Mouse (Mus musculus) lung, embryonic 15.5 days (tissue): ENCODE measurements at regions not wholly inside any gene's neighbourhood (a gene's known extent, or its start where the extent isn't known, plus 50 kb on each side); places are given as distances from the start of the nearest gene placed in this dataset.

Experiments
- ATAC-seq: fragments of 200-750 bp; cut with Nextera tagmentation; 2 replicates; pipeline ENCODE4 v1.8.0; 2017; ENCODE audit warnings: moderate number of reproducible peaks, borderline replicate concordance; ENCODE audit not compliant: low FRiP score, low TSS enrichment; ENCODE audit errors: extremely low read depth
- H3K27ac ChIP-seq: fragments of 300-500 bp; sonication (generic); 2 replicates; pipeline ENCODE4 v1.5.1; 2015; ENCODE audit warnings: moderate library complexity, mild to moderate bottlenecking, inconsistent platforms
- H3K27me3 ChIP-seq: fragments of 300-500 bp; sonication (generic); 2 replicates; pipeline ENCODE4 v1.6.1; 2015; ENCODE audit warnings: inconsistent platforms
- H3K36me3 ChIP-seq: fragments of 300-500 bp; sonication (generic); 2 replicates; pipeline ENCODE4 v1.6.1; 2015; ENCODE audit warnings: inconsistent platforms
- H3K4me1 ChIP-seq: fragments of 300-500 bp; sonication (generic); 2 replicates; pipeline ENCODE4 v1.6.1; 2015; ENCODE audit warnings: inconsistent platforms
- H3K4me2 ChIP-seq: fragments of 300-500 bp; sonication (generic); 2 replicates; pipeline ENCODE4 v1.6.1; 2015; ENCODE audit warnings: inconsistent platforms, mild to moderate bottlenecking, moderate library complexity
- H3K4me3 ChIP-seq: fragments of 300-500 bp; sonication (generic); 2 replicates; pipeline ENCODE4 v1.5.1; 2015; ENCODE audit warnings: mild to moderate bottlenecking, inconsistent platforms
- H3K9ac ChIP-seq: fragments of 300-500 bp; sonication (generic); 2 replicates; pipeline ENCODE4 v1.6.1; 2015; ENCODE audit warnings: inconsistent platforms
- H3K9me3 ChIP-seq: fragments of 300-500 bp; sonication (generic); 2 replicates; pipeline ENCODE4 v1.6.1; 2016; ENCODE audit warnings: inconsistent platforms
- WGBS: fragments of 180-500 bp; shearing (Covaris S2); methylation state at CpG from one replicate; pipeline ENCODE4 v1.1.7; 2015; 5-methylcytosine and 5-hydroxymethylcytosine counted together

DNA sequence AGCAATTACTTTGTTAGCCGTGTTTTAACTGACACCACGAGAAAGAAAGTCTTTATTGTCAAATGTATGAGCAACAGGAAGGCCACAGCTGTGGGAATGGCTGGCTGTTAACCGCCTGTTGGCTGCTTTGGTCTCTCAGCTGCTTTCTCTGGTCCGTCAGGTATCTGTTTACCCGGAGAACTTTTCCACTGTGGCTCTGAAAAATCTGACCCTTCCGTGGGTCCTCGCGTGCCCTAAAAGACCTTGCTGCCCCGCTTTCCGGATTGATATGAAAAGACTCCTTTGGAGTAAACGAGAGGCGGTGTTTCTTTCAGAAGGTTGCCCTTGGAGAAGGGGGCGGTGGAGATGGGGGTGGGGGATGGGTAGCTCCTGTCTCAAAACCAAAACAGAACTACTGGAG is 75.9 kb downstream of the Sox14 start:
- Histone ChIP-seq H3K27me3 (no peaks in the 10 kb centered on the region), H3K4me3 (peak overlapping the region; percentile 32), H3K36me3 (no peaks in the 10 kb centered on the region), H3K9ac (0 out of 2 replicates have a peak overlapping the region, but pooled peaks have one; percentile 6), H3K9me3 (no peaks in the 10 kb centered on the region), H3K27ac (no peak overlapping the region), H3K4me1 (peaks cover 10% of the 10 kb centered on the region; the same call in 1 of the 2 replicates), H3K4me2 (peak overlapping the region; percentile 59)
- no peak for ATAC-seq
- WGBS, result 2% methylated on average over 13 of the region's 13 CpGs

DNA sequence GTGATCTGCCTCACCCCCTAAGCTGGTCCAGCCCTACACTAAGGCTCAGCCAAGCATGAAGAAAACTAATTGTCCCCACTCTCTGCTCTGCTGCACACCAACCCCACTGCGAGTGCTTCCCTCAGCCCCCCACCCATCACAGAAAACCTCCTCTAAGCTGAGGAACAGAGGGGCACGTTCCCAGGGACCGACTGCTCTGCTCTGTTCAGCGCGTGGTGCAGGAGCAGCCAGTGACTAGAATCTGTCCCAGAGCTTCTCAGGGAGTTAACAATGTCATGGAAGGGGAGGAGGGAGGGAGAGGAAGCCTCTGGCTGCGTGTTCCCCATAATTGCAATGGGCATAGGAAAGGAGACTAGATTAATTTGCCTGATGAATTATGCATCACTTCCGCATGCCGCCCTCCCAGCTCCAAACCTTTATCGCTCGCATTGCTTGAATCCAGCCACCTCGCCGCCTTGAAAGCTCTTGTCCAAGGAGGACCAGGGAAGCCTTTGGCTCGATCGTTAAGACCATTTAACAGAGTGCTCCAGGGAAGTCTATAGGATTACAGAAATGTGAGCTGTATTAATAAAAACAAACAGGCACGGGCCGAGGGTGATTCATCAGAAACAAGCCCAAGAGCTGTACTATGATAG is 76.5 kb downstream of the Sox14 start:
- Histone ChIP-seq H3K4me2 (peak overlapping the region; percentile 59), H3K9me3 (no peaks in the 10 kb centered on the region), H3K36me3 (no peaks in the 10 kb centered on the region), H3K27me3 (no peaks in the 10 kb centered on the region), H3K9ac (peak overlapping the region; percentile 8; the same call in 1 of the 2 replicates), H3K4me1 (peaks cover 10% of the 10 kb centered on the region; the same call in 1 of the 2 replicates), H3K27ac (no peak overlapping the region), H3K4me3 (peak overlapping the region; percentile 32)
- ATAC-seq, result peak; percentile 55; the same call in 1 of the 2 replicates
- WGBS, result 4% methylated on average over 16 of the region's 16 CpGs

DNA sequence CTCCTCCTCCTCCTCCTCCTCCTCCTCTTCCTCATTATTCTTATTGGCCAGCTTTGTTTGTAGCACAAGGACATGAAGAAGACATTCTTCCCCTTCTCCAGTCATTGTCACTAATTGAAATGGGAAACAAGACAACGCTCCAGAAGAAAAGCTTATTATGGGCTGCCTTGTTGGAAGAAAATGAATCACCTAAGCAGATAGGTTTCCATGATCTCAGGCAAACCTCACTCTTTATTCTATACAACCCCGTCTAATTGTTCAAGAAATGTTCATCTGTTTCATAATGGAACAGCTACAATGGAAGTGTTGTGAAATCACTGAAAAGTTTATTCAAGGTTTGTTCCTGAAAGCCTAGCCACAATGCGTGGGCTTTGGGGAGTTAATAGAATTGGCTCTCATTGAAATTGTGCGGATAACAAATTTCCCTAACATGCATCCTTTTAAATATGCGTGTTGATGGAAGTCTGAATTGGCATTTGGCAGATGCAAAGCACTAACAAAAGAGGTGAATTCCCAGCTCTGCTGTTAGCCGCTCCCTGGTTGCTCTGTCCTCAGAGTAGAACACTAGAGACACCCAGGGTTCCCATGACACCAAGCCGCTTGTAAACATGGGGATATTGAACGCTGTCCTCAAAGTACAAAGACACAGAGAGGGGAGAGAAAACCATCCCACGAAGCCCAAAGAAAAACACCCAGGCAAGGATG is 78.8 kb downstream of the Sox14 start:
- H3K9ac ChIP-seq, result no peak overlapping the region
- no peak overlapping the region for H3K4me3 ChIP-seq
- peaks cover 10% of the 10 kb centered on the region; the same call in 1 of the 2 replicates for H3K4me1 ChIP-seq
- no peaks in the 10 kb centered on the region for H3K9me3 ChIP-seq
- no peaks in the 10 kb centered on the region for H3K27me3 ChIP-seq
- no peak overlapping the region for H3K27ac ChIP-seq
- no peak for ATAC-seq
- no peaks in the 10 kb centered on the region for H3K36me3 ChIP-seq
- no peak overlapping the region for H3K4me2 ChIP-seq
- WGBS, result 62% methylated on average over 9 of the region's 9 CpGs

DNA sequence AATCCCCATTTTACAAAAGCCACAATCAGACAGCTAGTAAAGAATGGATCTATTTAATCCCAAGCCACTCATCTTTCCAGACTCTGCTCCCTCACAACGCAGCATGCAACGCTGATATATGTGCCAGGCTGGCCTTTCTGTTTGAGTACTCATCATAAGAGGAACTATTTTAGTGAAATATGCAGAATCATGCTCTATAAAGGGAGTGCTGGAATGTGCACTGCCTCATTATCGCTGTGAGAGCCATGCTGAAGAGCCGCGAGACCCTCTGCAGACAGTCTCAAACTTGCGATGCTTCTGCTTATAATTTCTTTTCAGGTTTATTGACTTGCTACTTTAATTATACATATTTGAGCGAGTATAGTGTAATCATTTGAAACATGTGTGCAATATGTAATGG is 75.6 kb upstream of the Cldn18 start:
- Histone ChIP-seq H3K4me3 (no peak overlapping the region), H3K36me3 (no peaks in the 10 kb centered on the region), H3K27ac (no peak overlapping the region), H3K9me3 (no peaks in the 10 kb centered on the region), H3K4me2 (no peak overlapping the region), H3K9ac (no peak overlapping the region), H3K4me1 (no peaks in the 10 kb centered on the region), H3K27me3 (no peaks in the 10 kb centered on the region)
- no peak for ATAC-seq
- 60% methylated on average over 7 of the region's 7 CpGs for whole genome bisulfite sequencing

DNA sequence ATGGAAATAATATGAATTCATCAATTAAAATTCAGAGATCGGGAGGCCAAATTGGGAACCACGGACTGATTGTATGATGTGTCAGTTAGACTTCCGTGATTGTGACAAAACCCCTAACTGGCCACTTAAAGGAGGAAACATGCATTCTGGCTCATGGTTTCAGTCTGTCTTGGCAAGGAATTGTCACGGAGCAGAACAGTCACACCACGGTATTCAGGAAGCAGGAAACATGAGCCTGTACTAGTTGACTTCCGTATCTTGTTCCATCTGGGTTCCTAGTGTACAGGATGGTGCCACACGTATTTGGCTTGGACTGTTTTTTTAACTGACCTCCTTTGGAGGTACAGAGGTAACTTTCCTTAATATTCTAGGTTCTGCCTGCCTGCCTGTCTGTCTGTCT is 69.8 kb upstream of the Cldn18 start:
- Histone ChIP-seq H3K27me3 (no peaks in the 10 kb centered on the region), H3K4me1 (no peaks in the 10 kb centered on the region), H3K4me2 (no peak overlapping the region), H3K9me3 (no peaks in the 10 kb centered on the region), H3K9ac (no peak overlapping the region), H3K4me3 (no peak overlapping the region), H3K36me3 (no peaks in the 10 kb centered on the region), H3K27ac (no peak overlapping the region)
- 65% methylated on average over 7 of the region's 7 CpGs for WGBS
- no peak for ATAC-seq

DNA sequence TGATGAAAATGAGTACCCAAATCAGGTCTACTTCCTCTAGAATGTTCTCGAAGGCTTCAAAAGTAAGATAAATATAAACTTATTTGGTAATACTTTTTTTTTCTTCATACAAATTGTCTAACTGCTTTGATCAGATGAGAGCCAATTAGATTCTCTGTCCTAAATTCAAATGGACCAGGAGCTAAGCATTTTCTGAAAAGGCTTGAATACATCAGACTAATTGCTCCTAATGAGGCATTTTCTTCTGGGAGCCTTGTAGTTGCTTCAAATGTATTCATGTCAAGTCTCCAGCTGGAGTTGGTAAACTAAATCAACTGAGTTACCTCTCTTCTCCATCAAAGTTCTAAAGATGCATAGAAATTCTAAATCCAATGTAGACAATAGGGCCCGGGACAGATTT is 66.1 kb upstream of the Cldn18 start:
- H3K9me3 ChIP-seq, result no peaks in the 10 kb centered on the region
- H3K27me3 ChIP-seq, result no peaks in the 10 kb centered on the region
- no peak overlapping the region for H3K9ac ChIP-seq
- H3K4me3 ChIP-seq, result no peak overlapping the region
- no peak overlapping the region for H3K27ac ChIP-seq
- H3K36me3 ChIP-seq, result no peaks in the 10 kb centered on the region
- H3K4me1 ChIP-seq, result no peaks in the 10 kb centered on the region
- ATAC-seq, result no peak
- 87% methylated on average over 2 of the region's 2 CpGs for WGBS
- H3K4me2 ChIP-seq, result no peak overlapping the region

DNA sequence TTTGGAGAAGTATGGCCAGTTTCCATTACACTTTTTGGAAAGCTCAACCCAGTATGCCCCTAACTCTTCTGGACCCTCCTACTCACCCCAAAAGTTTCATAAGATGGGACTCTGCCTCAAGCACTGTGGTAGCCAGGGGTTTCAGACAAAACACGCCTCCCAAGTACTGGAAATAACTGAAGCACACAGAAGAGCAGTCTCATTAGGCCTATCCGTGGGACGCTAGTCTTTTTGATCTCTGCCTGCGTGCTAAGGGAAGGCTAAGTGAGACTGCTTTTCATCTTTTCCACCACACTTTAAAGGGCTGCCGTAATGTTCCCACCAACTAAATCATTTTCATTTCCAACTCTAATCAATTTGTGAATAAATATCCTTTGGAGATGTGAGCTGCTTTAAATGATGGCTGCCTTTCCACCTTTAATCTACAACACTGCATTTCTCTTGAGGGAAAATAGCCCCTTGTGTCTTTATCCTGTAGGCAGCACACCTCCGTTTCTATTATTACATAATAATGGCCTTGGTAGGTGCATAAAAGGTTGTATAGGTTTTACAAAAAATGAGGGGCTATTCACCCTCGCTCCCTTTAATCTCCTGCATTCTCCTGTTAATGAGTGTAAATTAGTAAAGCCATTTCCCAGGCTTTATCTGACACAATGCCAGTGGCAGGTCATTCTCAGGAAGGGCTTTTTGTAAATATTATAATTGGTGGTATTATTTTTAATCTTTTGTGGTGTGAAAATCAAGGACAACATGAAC is 65.5 kb upstream of the Cldn18 start:
- H3K4me3 ChIP-seq, result no peak overlapping the region
- H3K4me1 ChIP-seq, result no peaks in the 10 kb centered on the region
- no peak overlapping the region for H3K27ac ChIP-seq
- ATAC-seq, result no peak
- H3K27me3 ChIP-seq, result no peaks in the 10 kb centered on the region
- no peak overlapping the region for H3K4me2 ChIP-seq
- no peak overlapping the region for H3K9ac ChIP-seq
- WGBS, result 60% methylated on average over 7 of the region's 7 CpGs
- no peaks in the 10 kb centered on the region for H3K9me3 ChIP-seq
- H3K36me3 ChIP-seq, result no peaks in the 10 kb centered on the region

DNA sequence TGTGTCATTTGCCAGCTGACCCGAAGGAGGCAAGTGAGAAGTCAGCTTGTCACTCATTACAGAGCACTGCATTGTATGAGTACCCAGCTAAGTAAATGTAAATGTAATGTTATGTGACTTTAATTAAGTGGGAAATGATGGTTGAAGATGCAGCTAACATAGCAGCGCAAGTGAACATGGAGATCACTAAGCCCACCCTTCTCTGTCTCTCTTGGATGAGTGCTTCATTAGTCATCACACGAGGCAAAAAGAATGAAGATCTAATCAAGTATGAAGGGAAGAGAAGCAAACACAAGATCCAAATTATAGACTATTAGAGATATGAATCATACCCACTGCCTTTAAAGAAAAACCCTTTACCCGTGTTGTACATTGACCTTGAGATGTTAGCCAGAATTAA is 61.8 kb upstream of the Cldn18 start:
- no peaks in the 10 kb centered on the region for H3K27me3 ChIP-seq
- 71% methylated on average over 4 of the region's 4 CpGs for WGBS
- H3K4me3 ChIP-seq, result no peak overlapping the region
- H3K9ac ChIP-seq, result no peak overlapping the region
- no peak overlapping the region for H3K4me2 ChIP-seq
- H3K27ac ChIP-seq, result no peak overlapping the region
- no peaks in the 10 kb centered on the region for H3K36me3 ChIP-seq
- ATAC-seq, result no peak
- H3K4me1 ChIP-seq, result no peaks in the 10 kb centered on the region
- H3K9me3 ChIP-seq, result no peaks in the 10 kb centered on the region

DNA sequence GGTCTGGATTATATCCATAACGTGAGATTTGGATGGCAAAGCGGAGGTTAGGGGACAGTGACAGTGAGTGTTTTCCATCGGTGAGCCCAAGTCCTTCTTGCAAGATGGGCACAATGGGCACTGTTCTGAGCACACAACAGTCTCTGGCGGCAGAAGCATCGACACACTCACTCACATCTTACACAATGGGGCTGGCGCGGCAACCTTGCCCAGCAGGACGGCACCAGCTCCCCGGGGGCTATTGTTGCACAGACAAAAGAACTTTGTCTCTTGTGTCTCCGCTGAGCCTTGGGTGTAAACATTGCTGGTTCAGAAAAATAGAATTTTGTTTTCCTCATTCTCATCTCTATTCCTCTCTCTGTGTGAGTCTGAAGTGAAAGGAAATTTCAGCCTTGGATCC is 53.6 kb upstream of the Cldn18 start:
- Histone ChIP-seq H3K4me2 (no peak overlapping the region), H3K9ac (no peak overlapping the region), H3K27ac (no peak overlapping the region), H3K4me1 (no peaks in the 10 kb centered on the region), H3K36me3 (no peaks in the 10 kb centered on the region), H3K4me3 (no peak overlapping the region), H3K9me3 (no peaks in the 10 kb centered on the region), H3K27me3 (no peaks in the 10 kb centered on the region)
- WGBS, result 30% methylated on average over 10 of the region's 10 CpGs
- ATAC-seq, result no peak
